Mouse (Mus musculus): ENCODE measurements around the gene Kcnip1. TPM values are rescaled to one million over a fixed set of nuclear protein-coding genes. Genes with fewer than 3 reads are reported as not detected.

Gene Kcnip1
- polyA plus RNA-seq, 1 experiment from 2014 or later: not detected

DNA sequence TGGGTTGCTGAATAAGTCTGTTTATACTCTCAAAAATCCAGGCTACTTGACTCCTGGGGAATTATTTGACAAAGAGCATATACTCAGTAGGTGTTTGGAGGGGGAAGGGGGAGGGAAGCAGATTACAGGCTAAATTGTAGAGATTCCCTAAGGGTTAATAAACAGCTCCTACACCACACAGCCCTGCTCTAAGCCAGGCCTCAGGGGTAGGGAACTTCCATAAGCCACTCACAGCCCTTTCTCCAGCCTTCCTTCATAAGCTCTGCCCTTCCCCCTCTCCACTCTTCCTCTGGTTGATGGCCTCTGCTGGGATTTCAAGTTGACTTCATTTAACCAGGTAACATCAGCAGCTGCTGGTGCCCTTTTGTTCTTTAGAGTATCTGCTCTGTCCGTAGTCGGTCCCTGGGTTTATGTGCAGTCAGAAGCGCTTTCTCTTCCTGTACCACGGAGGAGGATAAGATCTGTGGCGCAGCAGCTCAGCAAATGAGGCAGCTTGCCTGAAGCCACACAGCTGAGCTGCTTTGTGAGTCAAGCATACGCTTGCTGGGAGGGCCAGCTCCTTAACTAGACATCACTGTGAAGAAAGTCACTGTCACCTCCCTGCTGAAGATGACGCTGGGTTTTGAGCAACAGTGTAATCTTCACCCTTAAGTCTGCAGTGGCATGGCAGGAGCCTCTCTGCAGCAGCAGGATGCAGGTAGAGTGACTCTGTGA, 54.2 kb downstream of the Kcnip1 start:
- WGBS (ENCODE audit: missing documents): 27% methylated on average over 7 of the region's 7 CpGs
- no peaks in the 10 kb centered on the region for H3K36me3 ChIP-seq (ENCODE audit: inconsistent target)
- no peaks in the 10 kb centered on the region for H3K79me2 ChIP-seq (ENCODE audit: inconsistent target)
- H3K27ac ChIP-seq: no peak overlapping the region
- no peak overlapping the region for H3K4me3 ChIP-seq (ENCODE audit: inconsistent target)

DNA sequence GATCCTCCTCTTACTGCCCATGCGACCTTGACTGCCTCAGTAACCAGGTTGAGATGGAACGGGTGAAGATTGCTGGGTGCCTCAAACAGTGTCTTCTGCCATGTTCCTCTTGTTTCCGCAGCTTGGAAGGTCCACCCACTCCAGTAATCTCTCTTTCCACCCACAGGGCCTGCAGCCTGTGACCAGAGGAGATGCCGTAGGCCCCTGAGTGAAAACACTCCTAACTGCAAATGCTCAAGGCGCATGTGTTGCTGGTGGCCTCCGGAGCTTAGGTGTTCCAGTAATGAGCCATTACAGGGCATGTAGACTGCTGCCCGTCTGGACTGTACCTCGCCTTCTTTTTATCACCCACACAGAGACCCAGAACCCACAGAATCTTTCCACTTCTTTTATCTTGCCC, 55.3 kb downstream of the Kcnip1 start:
- no peak overlapping the region for H3K4me3 ChIP-seq (ENCODE audit: inconsistent target)
- no peak overlapping the region for H3K27ac ChIP-seq
- no peaks in the 10 kb centered on the region for H3K79me2 ChIP-seq (ENCODE audit: inconsistent target)
- H3K36me3 ChIP-seq (ENCODE audit: inconsistent target): no peaks in the 10 kb centered on the region
- WGBS (ENCODE audit: missing documents): 91% methylated on average over 8 of the region's 8 CpGs

DNA sequence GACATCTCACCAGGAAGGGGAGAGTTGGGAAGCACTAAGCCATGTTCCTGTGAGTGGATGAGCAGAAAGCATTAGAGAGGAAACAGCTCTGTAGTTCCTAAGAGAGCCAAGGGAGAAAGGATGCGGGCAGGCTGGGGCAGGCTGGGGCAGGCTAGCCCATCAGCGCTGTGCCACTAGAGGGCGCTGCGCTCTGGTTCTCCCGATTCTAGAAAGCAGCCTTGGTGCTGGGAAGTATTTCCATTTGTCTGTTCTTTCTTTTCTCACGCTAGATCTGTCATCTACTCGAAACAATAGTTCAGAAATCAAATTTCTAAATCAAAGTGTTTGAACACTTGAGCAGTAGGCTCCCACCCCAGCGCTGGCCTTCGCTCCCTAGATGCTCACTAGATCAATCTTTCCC, 58.7 kb downstream of the Kcnip1 start:
- WGBS (ENCODE audit: missing documents): 86% methylated on average over 8 of the region's 9 CpGs
- no peaks in the 10 kb centered on the region for H3K36me3 ChIP-seq (ENCODE audit: inconsistent target)
- no peaks in the 10 kb centered on the region for H3K79me2 ChIP-seq (ENCODE audit: inconsistent target)
- no peak overlapping the region for H3K4me3 ChIP-seq (ENCODE audit: inconsistent target)
- H3K27ac ChIP-seq: no peak overlapping the region

DNA sequence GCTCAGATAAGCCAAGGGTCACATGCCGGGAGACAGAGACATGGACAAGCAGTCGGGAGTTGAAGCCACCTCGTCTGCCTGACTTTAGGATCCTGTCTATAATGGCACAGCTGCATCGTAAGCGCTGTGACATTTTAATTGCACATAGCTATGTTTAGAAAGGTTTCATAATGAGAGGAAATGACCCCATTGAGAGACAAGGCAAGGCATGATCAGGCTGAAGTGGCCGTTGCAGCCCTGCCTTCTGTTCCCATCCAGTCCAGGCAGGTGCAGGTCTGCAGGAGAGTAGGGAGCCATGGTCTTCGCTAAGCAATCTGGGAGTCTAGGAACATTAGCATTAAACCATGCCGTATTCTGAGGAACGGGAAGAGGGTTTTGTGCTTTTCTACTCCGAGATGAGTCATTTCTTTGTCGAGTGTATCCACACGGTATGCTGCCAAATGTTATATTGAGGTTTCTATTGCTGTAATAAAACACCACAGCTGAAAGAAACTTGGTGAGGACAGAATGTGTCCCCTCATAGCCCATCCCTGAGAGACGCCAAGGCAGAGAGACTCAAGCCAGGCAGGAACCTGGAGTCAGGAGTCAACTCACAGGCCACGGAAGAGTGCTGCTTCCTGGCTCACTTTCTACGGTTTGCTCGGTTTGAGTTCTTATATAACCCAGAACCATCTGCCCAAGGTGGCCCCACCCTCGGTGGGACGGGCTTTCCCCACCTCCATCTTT, 60.4 kb downstream of the Kcnip1 start:
- H3K4me3 ChIP-seq (ENCODE audit: inconsistent target): peak overlapping the region; percentile 4; the same call in 1 of the 2 replicates
- 5% methylated on average over 18 of the region's 18 CpGs for WGBS (ENCODE audit: missing documents)
- H3K27ac ChIP-seq: peak overlapping the region; percentile 55

DNA sequence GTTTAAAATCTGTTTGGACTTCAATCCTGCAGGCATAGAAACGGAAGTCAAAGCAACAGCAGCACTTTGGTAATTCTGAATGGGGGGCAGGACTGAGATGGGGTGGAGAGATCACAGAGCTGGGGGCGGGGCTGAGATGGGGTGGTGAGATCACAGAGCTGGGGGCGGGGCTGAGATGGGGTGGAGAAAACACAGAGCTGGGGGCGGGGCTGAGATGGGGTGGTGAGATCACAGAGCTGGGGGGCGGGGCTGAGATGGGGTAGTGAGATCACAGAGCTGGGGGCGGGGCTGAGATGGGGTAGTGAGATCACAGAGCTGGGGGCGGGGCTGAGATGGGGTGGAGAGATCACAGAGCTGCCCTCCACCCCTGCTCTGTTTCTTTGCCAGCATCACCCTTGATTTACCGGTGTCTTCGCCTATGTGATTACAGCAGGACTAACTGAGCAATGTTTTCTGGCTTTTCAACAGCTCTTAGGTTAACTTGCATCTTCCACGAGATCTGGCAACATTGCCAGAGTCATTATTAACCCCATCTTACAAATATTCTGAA, 61.0 kb downstream of the Kcnip1 start:
- WGBS (ENCODE audit: missing documents): 1% methylated on average over 7 of the region's 10 CpGs
- H3K36me3 ChIP-seq (ENCODE audit: inconsistent target): no peaks in the 10 kb centered on the region
- H3K79me2 ChIP-seq (ENCODE audit: inconsistent target): no peaks in the 10 kb centered on the region
- peak overlapping the region; percentile 55 for H3K27ac ChIP-seq
- H3K4me3 ChIP-seq (ENCODE audit: inconsistent target): peak overlapping the region; percentile 4; the same call in 1 of the 2 replicates

More for the DNA sequence above, 60.4 kb downstream of the Kcnip1 start:
- Histone ChIP-seq H3K36me3 (ENCODE audit: inconsistent target) (no peaks in the 10 kb centered on the region), H3K79me2 (ENCODE audit: inconsistent target) (no peaks in the 10 kb centered on the region)

DNA sequence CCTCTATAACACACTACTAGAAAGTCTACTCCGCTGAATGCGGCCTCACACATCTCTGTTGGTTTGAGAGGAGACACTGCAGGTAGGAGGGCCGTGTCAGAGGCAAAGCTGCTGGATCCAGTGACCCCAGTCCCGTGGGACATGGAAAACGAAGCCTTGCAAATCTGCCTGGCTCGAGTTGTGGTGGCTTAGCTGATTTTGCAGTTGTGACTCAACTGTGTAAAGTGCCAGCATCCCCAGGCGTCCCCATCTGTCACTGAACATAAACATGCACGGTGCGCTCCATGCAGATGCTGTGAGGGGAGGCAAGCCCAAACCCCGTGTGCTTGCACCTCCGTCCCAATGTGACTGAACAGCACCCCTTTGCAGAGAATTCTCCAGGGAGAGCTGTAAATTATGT, 63.5 kb downstream of the Kcnip1 start:
- Histone ChIP-seq H3K36me3 (ENCODE audit: inconsistent target) (no peaks in the 10 kb centered on the region), H3K27ac (no peak overlapping the region), H3K79me2 (ENCODE audit: inconsistent target) (no peaks in the 10 kb centered on the region), H3K4me3 (ENCODE audit: inconsistent target) (no peak overlapping the region)
- 95% methylated on average over 11 of the region's 11 CpGs for WGBS (ENCODE audit: missing documents)

DNA sequence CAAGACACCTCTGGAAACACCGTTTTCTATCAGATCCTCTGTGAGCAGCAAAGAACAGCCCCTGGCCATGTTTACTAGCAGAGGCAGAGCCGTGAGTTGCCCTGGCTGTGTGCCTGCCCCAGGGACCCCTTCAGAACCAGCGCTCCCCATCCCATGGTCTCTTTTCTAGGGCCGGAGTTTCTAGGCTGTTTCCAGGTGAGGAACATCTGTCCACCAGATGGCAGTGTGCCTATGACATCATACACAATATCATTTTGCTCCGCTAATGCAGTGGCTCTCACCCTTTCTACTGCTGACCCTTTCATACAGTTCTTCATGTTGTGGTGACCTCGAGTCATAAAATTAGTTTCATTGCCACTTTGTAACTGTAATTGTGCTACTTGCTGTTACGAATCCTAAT, 64.3 kb downstream of the Kcnip1 start:
- Histone ChIP-seq H3K27ac (no peak overlapping the region), H3K4me3 (ENCODE audit: inconsistent target) (no peak overlapping the region), H3K36me3 (ENCODE audit: inconsistent target) (no peaks in the 10 kb centered on the region), H3K79me2 (ENCODE audit: inconsistent target) (no peaks in the 10 kb centered on the region)
- 43% methylated on average over 7 of the region's 7 CpGs for WGBS (ENCODE audit: missing documents)

DNA sequence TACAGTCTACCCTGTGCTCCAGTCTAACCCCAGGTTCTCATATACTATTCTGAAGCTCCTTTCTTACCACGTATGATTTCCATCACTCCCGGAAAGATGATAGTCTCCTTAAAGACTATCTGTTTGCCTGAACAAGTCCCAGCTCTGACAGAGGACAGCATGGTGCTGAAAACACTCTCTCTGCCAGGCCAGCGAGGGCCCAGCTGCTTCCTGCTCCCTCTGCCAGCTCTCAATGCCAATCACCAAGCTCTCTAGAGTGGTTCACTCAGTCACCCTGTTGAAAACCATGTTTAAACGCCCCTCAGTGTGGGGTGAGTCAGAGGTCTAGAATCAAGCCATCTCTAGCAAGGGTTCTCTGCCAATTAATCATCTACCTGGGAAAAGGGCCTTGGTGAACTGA, 65.1 kb downstream of the Kcnip1 start:
- Histone ChIP-seq H3K27ac (no peak overlapping the region), H3K4me3 (ENCODE audit: inconsistent target) (no peak overlapping the region), H3K79me2 (ENCODE audit: inconsistent target) (no peaks in the 10 kb centered on the region), H3K36me3 (ENCODE audit: inconsistent target) (no peaks in the 10 kb centered on the region)
- 59% methylated on average over 4 of the region's 4 CpGs for WGBS (ENCODE audit: missing documents)

DNA sequence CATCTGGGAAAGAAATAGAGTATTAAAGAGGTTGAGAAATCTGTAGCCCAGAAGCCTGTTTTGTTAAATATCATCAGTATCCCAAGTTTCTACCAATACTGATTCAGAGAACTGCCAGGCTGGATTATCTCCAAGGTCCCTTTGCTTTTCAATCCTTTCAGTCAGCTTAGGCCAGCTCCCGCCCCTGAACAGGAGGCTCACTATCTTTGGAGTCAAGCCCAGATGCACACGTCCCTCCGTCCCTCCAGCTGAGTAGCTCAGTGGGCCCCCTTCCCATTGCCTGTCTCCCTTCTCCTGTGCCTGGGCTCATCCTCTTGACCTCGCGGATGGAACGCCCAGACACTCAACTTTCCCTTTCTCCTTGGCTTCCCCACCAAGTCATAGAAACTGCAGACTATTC, 65.6 kb downstream of the Kcnip1 start:
- Histone ChIP-seq H3K4me3 (ENCODE audit: inconsistent target) (no peak overlapping the region), H3K36me3 (ENCODE audit: inconsistent target) (no peaks in the 10 kb centered on the region), H3K79me2 (ENCODE audit: inconsistent target) (no peaks in the 10 kb centered on the region), H3K27ac (no peak overlapping the region)
- WGBS (ENCODE audit: missing documents): 93% methylated on average over 6 of the region's 6 CpGs

DNA sequence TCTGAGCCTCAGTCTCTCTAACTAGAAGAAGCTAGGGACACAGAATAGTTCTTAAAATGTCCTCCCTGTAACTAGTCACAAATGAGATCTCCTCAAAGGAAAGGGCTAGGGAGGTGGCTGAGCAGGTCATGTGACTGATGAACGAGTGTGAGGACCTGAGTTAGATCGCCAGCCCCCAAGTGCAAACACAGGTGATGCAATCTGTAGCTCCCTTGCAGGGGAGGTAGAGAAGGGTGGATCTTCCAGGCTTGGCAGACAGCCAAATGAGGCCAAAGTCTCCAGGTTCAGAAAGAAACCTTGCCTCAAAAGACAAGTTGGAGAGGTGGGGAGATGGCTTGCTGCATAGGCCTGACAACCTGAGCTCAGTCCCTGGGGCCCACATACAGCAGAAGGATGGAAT, 66.4 kb downstream of the Kcnip1 start:
- H3K79me2 ChIP-seq (ENCODE audit: inconsistent target): no peaks in the 10 kb centered on the region
- no peak overlapping the region for H3K27ac ChIP-seq
- 69% methylated on average over 2 of the region's 2 CpGs for WGBS (ENCODE audit: missing documents)
- no peaks in the 10 kb centered on the region for H3K36me3 ChIP-seq (ENCODE audit: inconsistent target)
- H3K4me3 ChIP-seq (ENCODE audit: inconsistent target): no peak overlapping the region

DNA sequence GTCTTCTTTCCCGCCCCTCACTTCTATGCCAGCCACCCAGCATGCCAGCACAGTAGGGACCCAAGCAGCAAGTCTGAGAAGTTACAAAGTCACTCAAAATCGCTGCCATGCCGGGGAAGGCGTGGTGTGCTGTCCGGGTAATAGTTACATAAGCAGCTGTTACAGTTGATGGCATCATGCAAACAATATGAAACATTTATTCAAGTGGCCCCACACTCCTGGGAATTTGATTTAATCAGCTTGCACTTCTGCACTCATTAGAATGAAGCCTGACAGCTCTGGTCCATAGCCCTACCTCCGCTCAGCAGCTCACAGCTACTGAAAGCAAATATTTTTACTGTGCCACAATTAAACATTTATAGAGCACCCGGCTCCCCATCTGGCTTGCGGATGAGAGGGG, 67.2 kb downstream of the Kcnip1 start:
- 88% methylated on average over 8 of the region's 8 CpGs for WGBS (ENCODE audit: missing documents)
- H3K4me3 ChIP-seq (ENCODE audit: inconsistent target): no peak overlapping the region
- H3K79me2 ChIP-seq (ENCODE audit: inconsistent target): no peaks in the 10 kb centered on the region
- no peaks in the 10 kb centered on the region for H3K36me3 ChIP-seq (ENCODE audit: inconsistent target)
- H3K27ac ChIP-seq: no peak overlapping the region

DNA sequence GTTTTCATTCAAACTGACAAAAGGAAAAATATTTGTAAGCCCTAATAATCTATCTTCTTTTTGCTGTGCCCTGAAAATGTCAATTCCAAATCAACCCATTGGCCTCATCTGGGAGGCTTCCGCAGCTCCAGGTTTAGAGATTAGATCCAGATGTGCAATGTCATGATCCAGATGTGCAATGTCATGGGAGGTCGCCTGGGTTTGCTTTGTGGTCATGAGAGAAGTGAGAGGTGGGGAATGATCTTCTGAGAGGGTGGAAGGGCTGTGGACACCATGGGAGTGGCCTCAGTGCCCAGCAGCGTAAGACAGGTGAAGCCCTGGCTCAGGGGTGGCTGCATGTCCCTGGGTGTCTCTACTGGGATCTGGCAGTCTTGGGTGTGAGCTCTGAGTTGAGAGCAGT, 69.9 kb downstream of the Kcnip1 start:
- Histone ChIP-seq H3K79me2 (ENCODE audit: inconsistent target) (no peaks in the 10 kb centered on the region), H3K27ac (no peak overlapping the region), H3K36me3 (ENCODE audit: inconsistent target) (no peaks in the 10 kb centered on the region), H3K4me3 (ENCODE audit: inconsistent target) (no peak overlapping the region)
- 77% methylated on average over 3 of the region's 3 CpGs for WGBS (ENCODE audit: missing documents)

DNA sequence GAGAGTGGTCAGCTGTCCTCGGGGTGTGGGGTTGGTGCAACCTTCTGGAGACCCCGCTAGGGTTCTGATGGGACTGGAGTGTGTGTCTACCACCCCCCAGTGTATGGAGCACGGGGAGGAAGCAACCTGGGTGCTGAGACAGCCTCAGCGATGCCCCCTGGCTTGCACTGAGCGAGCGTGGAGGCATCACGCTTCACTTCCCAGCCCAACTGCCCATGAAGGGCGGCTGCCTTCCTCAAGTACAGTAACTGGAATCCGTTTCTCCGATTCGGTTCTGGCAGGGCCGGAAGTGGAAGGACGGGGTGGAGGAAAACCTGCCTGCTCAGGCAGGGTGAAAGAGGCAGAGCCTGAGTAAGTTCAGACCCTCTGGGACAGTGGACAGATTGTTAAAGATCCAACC, 71.5 kb downstream of the Kcnip1 start:
- H3K4me3 ChIP-seq (ENCODE audit: inconsistent target): no peak overlapping the region
- 91% methylated on average over 13 of the region's 13 CpGs for WGBS (ENCODE audit: missing documents)
- no peaks in the 10 kb centered on the region for H3K79me2 ChIP-seq (ENCODE audit: inconsistent target)
- no peak overlapping the region for H3K27ac ChIP-seq
- no peaks in the 10 kb centered on the region for H3K36me3 ChIP-seq (ENCODE audit: inconsistent target)

DNA sequence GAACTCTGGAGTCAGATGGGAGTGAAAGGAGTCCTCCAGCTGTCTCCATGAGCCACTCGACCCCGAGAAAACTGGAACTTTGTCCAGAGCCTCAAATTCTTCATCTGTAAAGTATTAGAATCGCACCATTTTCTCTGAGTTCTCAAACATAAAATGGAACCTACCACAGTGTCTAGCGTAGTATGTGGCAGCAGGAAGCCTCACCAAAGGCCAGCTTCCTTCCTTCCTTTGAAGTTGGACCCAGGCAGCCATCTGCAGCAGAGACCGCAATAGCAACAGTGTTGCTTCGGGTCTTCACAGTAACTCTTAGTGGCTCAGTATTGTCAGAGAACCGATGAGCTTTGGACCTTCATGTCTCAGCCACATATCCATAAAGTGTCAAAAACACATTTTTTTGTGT, 73.1 kb downstream of the Kcnip1 start:
- WGBS (ENCODE audit: missing documents): 69% methylated on average over 7 of the region's 7 CpGs
- H3K36me3 ChIP-seq (ENCODE audit: inconsistent target): no peaks in the 10 kb centered on the region
- H3K79me2 ChIP-seq (ENCODE audit: inconsistent target): no peaks in the 10 kb centered on the region
- no peak overlapping the region for H3K4me3 ChIP-seq (ENCODE audit: inconsistent target)
- no peak overlapping the region for H3K27ac ChIP-seq

DNA sequence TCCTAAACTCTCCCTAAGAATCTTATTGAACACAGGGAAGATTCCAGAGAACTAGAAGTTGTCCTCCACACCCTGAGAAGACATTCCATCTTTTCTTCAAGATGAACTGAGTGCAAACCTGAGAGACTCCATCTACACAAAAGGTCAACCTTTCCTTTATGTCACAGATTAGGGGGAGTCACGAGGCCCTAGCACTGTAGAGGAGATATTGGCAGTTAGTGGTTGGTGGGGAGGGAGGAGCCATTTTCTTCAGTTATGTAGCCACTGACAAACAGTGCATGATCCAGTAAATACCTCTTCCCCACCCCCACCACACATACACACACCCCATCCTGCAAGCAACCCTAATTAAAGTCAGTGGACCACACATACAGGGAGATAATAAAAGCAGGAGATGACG, 74.5 kb downstream of the Kcnip1 start:
- H3K27ac ChIP-seq: no peak overlapping the region
- H3K79me2 ChIP-seq (ENCODE audit: inconsistent target): no peaks in the 10 kb centered on the region
- WGBS (ENCODE audit: missing documents): 63% methylated on average over 2 of the region's 2 CpGs
- no peak overlapping the region for H3K4me3 ChIP-seq (ENCODE audit: inconsistent target)
- H3K36me3 ChIP-seq (ENCODE audit: inconsistent target): no peaks in the 10 kb centered on the region
